Mouse (Mus musculus): ENCODE data around the gene Stxbp6.

GRCm38 (mm10) chr12:44923273-44923672 is 151.2 kb downstream of the Stxbp6 start:
- TF ChIP-seq CTCF (IDR thresholded peaks at IDR 0.05; ENCODE audit: control insufficient read depth, insufficient read depth, insufficient replicate concordance, low read depth, low read length) (no peak), POLR2A (IDR thresholded peaks at IDR 0.05; ENCODE audit: control insufficient read depth, low read depth, low read length) (no peak)

Measured in testis, adult 2 months (tissue).